Mouse (Mus musculus) heart, adult 2 months (tissue): ENCODE results near the gene Gpr183.

Experiments
- CTCF ChIP-seq: fragments of 200-600 bp; IDR thresholded peaks from 2 replicates; pipeline ENCODE4 v1.8.1; 2022; ENCODE audit warnings: antibody characterized with exemption, mild to moderate bottlenecking, moderate library complexity
- EP300 ChIP-seq: fragments of 200-500 bp; IDR thresholded peaks from 2 replicates; pipeline ENCODE4 v1.6.1; 2011; ENCODE audit warnings: low read depth, low read length, control low read depth; ENCODE audit not compliant: insufficient read depth
- POLR2A ChIP-seq: fragments of 200-500 bp; IDR thresholded peaks from 2 replicates; pipeline ENCODE4 v1.6.1; 2011; ENCODE audit warnings: mild to moderate bottlenecking, low read depth, low read length, control low read depth; ENCODE audit not compliant: insufficient read depth

DNA sequence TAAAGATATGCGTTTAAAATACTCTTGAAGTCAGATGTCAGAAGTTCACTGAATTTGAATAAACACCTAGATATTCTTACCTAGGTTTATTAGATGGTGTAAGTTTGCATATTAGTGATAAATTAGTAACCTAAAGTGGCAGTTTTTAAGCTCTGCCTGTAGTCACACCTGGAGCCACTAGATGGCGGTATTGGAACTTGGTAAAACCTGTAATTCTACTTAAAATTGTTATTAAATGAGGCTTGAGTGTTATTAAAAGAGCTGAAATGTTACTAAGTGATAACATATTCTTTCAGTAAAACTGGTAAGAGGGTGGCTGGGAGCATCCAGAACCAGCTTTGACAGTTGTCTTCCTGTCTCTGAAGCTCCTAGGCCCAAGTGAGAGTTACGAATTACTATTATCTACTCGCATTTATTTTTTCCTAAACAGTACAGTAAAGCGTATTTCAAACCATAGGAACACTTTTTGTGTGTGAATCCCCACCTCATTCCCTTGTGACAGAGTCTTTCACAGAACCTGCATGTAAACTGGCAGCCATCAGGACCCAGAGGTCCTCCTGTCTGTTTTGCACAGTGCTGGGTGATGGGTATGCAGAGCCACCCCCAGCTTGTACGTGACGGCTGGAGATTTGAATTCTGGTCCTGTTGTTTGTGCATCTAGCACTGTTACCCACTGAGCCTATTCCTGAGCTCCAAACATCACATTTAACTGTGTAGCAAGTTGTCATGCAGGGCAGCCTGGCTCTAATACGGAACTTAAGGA lies 36.4 kb downstream of the Gpr183 start:
- TF ChIP-seq POLR2A, result no peak
- peak; percentile 96 for TF ChIP-seq CTCF
- TF ChIP-seq EP300, result no peak
